Mouse (Mus musculus) limb, embryonic 14.5 days (tissue): ENCODE measurements around the gene Dpy19l3. TPM values are rescaled to one million over a fixed set of nuclear protein-coding genes. Genes with fewer than 3 reads are reported as not detected.
A peak's percentile ranks its signal among the peaks of the same experiment; 100 is the strongest.

Experiments used
- ATAC-seq: fragments of 200-750 bp; cut with Nextera tagmentation; 2 replicates; pipeline ENCODE4 v1.8.0; 2017; ENCODE audit warnings: low read depth, moderate number of reproducible peaks, moderate TSS enrichment; ENCODE audit not compliant: low FRiP score
- DNase-seq: peaks from one replicate; pipeline ENCODE4 v3.0.0-alpha.2; 2015; ENCODE audit warnings: low spot score
- H3K27ac ChIP-seq: fragments of 300-500 bp; sonication (generic); replicated peaks from 2 replicates; pipeline ENCODE4 v1.5.1; 2014; ENCODE audit warnings: low read depth, mild to moderate bottlenecking, low read length, moderate library complexity, mixed read lengths
- H3K27me3 ChIP-seq: fragments of 300-500 bp; sonication (generic); 2 replicates; pipeline ENCODE4 v1.6.1; 2014; ENCODE audit warnings: low read length, mixed read lengths; ENCODE audit not compliant: control insufficient read depth, insufficient read depth
- H3K36me3 ChIP-seq: fragments of 300-500 bp; sonication (generic); 2 replicates; pipeline ENCODE4 v1.6.1; 2014; ENCODE audit warnings: mild to moderate bottlenecking, low read length, moderate library complexity, mixed read lengths; ENCODE audit not compliant: control insufficient read depth, insufficient read depth
- H3K4me1 ChIP-seq: fragments of 300-500 bp; sonication (generic); 2 replicates; pipeline ENCODE4 v1.6.1; 2014; ENCODE audit warnings: antibody characterized with exemption, low read length, mixed read lengths; ENCODE audit not compliant: control insufficient read depth, insufficient read depth
- H3K4me2 ChIP-seq: fragments of 300-500 bp; sonication (generic); replicated peaks from 2 replicates; pipeline ENCODE4 v1.6.1; 2014; ENCODE audit warnings: low read depth, mild to moderate bottlenecking, low read length, moderate library complexity; ENCODE audit not compliant: severe bottlenecking
- H3K4me3 ChIP-seq: fragments of 300-500 bp; sonication (generic); replicated peaks from 2 replicates; pipeline ENCODE4 v1.5.1; 2014; ENCODE audit warnings: low read length
- H3K9ac ChIP-seq: fragments of 300-500 bp; sonication (generic); 2 replicates; pipeline ENCODE4 v1.6.1; 2014; ENCODE audit warnings: mild to moderate bottlenecking, low read depth, low read length, moderate library complexity; ENCODE audit not compliant: severe bottlenecking
- H3K9me3 ChIP-seq: fragments of 300-500 bp; sonication (generic); 2 replicates; pipeline ENCODE4 v1.6.1; 2016; ENCODE audit warnings: low read length; ENCODE audit not compliant: control insufficient read depth
- POLR2A ChIP-seq: fragments of 200-500 bp; IDR thresholded peaks from 2 replicates; pipeline ENCODE4 v1.8.0; 2012; ENCODE audit warnings: inconsistent platforms, mild to moderate bottlenecking, moderate library complexity, borderline replicate concordance; ENCODE audit not compliant: insufficient read depth, insufficient read length; ENCODE audit errors: extremely low read depth
- WGBS: fragments of 180-500 bp; shearing (Covaris S2); extraction: QIAGEN DNeasy Blood & Tissue Kit; methylation state at CpG from one replicate; pipeline ENCODE4 v1.1.7; 2014; 5-methylcytosine and 5-hydroxymethylcytosine counted together
- polyA plus RNA-seq, 2 experiments: library from polyadenylated mRNA; depleted of rRNA in 1 of 2; stranded (reverse) in 1 of 2; unstranded in 1 of 2; fragments of >200 nt; fragmentation: Nextera tagmentation in 1 of 2; extraction: Ambion mirVana in 1 of 2; gene quantifications; 2 replicates each; pipeline versions ENCODE4 v1.2.1 to v1.2.3; 2012 to 2014

The Dpy19l3 gene
- polyA plus RNA-seq, 2 experiments = 15.9 to 34.7 TPM

DNA sequence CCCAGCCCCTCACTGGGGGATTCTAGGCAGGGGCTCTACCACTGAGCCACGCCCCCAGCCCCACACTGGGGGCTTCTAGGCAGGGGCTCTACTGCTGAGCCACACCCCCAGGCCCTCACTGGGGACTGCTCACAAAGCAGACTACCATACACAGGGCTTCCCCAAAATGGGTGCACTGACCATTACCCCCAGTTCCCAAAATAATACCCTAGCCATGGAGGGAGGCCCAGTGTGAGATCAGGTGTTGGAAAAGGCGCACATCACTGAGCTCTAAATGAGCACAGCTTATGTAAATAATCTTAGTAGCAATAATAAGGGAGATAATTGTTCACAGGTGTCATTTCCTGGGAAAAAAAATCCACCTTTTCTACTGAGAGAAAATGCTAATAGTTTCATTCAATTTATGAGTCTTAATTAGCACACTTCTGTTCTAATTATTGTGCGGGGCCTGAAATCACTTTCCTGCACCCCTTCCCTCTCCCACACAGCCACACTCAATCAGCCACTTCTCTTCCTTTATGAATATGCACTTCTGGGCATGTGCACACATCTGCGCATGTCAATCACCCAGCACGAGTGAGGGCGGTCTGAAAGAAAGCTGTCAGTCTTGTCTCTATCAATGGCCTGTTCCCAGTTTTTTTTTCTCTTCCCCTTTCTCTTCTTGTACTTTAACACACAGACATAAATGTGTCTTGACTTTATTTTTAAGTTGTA is 70.7 kb downstream of the Dpy19l3 start:
- H3K9me3 ChIP-seq = no peaks in the 10 kb centered on the region
- DNase-seq (no peak), ATAC-seq (no peak)
- no peak overlapping the region for H3K4me3 ChIP-seq
- H3K9ac ChIP-seq = no peak overlapping the region
- peaks cover 16% of the 10 kb centered on the region for H3K4me1 ChIP-seq
- WGBS = 68% methylated on average over 6 of the region's 6 CpGs
- no peak overlapping the region for H3K4me2 ChIP-seq
- H3K27me3 ChIP-seq = no peaks in the 10 kb centered on the region
- H3K36me3 ChIP-seq = no peaks in the 10 kb centered on the region
- TF ChIP-seq POLR2A = no peak
- no peak overlapping the region for H3K27ac ChIP-seq

DNA sequence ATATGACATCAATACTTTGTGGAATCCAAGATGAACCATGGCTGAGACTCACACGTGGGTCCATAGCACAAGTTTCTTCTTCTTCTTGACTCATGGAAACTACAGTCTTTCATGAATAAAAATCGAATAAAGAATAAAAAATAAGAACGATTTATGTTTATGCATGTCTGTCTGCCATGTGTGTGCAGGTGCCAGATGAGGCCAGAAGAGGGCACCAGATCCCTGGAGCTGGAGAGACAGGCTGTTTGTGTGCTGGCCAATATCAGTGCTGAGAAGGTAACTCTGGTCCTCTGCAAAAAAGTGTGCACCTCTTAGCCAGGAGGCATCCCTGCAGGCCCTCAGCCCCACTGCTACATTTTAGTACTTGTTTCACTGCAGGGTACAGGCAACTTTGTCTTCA is 72.7 kb downstream of the Dpy19l3 start:
- H3K9me3 ChIP-seq = no peaks in the 10 kb centered on the region
- no peak overlapping the region for H3K4me3 ChIP-seq
- no peak for DNase-seq
- ATAC-seq = no peak
- no peak overlapping the region for H3K4me2 ChIP-seq
- H3K36me3 ChIP-seq = no peaks in the 10 kb centered on the region
- no peaks in the 10 kb centered on the region for H3K27me3 ChIP-seq
- 76% methylated on average over 3 of the region's 3 CpGs for whole genome bisulfite sequencing
- no peak for TF ChIP-seq POLR2A
- H3K27ac ChIP-seq = no peak overlapping the region
- peaks cover 6% of the 10 kb centered on the region for H3K4me1 ChIP-seq
- no peak overlapping the region for H3K9ac ChIP-seq

DNA sequence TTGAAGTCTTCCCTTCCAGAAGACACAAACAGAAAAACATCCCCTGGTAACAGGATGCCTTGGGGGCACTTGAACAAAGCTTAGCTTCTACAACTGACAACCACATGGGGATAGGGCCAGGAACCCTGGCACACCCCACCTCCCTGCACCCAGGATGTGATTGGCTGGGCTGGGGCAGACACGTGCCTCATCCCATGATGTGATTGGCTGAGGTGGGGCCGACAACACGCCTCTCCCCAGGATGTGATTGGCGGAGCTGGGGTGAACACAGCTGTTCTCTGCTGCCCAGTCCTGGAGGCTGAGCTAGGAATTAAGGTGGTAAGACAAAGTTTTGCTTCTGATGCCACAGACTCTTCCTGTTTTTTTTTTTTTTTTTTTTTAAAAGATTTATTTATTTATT is 75.3 kb downstream of the Dpy19l3 start:
- no peak for ATAC-seq
- no peaks in the 10 kb centered on the region for H3K36me3 ChIP-seq
- no peaks in the 10 kb centered on the region for H3K9me3 ChIP-seq
- TF ChIP-seq POLR2A = no peak
- no peaks in the 10 kb centered on the region for H3K27me3 ChIP-seq
- H3K4me1 ChIP-seq = no peaks in the 10 kb centered on the region
- 76% methylated on average over 4 of the region's 4 CpGs for WGBS
- no peak overlapping the region for H3K4me3 ChIP-seq
- H3K4me2 ChIP-seq = no peak overlapping the region
- no peak overlapping the region for H3K27ac ChIP-seq
- H3K9ac ChIP-seq = no peak overlapping the region
- no peak for DNase-seq

- Histone ChIP-seq H3K36me3 (no peaks in the 10 kb centered on the region), H3K27ac (peak overlapping the region; percentile 39), H3K4me3 (no peak overlapping the region), H3K4me1 (no peaks in the 10 kb centered on the region), H3K9ac (no peak overlapping the region), H3K4me2 (no peak overlapping the region), H3K9me3 (no peaks in the 10 kb centered on the region), H3K27me3 (no peaks in the 10 kb centered on the region)
- DNase-seq (peak; percentile 45), ATAC-seq (peak; percentile 57; the same call in 1 of the 2 replicates)
- 57% methylated on average over 18 of the region's 18 CpGs for WGBS
- TF ChIP-seq POLR2A = no peak
These were observed 85.9 kb downstream of the Dpy19l3 start for GRCm38 (mm10) chr7:35668066-35669041.

- ATAC-seq = peak; percentile 37; the same call in 1 of the 2 replicates
These were observed 90.4 kb downstream of the Dpy19l3 start for GRCm38 (mm10) chr7:35663790-35664376.

More at GRCm38 (mm10) chr7:35663790-35664376, 90.4 kb downstream of the Dpy19l3 start:
- TF ChIP-seq POLR2A = no peak
- DNase-seq = no peak
- no peak overlapping the region for H3K9ac ChIP-seq
- no peak overlapping the region for H3K27ac ChIP-seq
- no peaks in the 10 kb centered on the region for H3K27me3 ChIP-seq
- WGBS = 58% methylated on average over 16 of the region's 16 CpGs
- no peak overlapping the region for H3K4me3 ChIP-seq
- no peaks in the 10 kb centered on the region for H3K9me3 ChIP-seq
- H3K36me3 ChIP-seq = no peaks in the 10 kb centered on the region
- H3K4me1 ChIP-seq = no peaks in the 10 kb centered on the region
- no peak overlapping the region for H3K4me2 ChIP-seq
